Mouse (Mus musculus): ENCODE data around the gene Kcna3.

Gene Kcna3

GRCm38 (mm10) chr3:107035521-107036457 lies at the start of gene Kcna3:
TSS of gene Kcna3 (plus strand) at chr3:107036169.
- CTCF ChIA-PET: no interaction called here
- POLR2A ChIA-PET: interaction anchor here in 1 of 4 experiments (0.5 kb wide), 1 partner anchor 10 kb away, joined by 3 read pairs; no protein-coding TSS in a partner anchor

- POLR2A ChIA-PET: interaction anchor here in 1 of 4 experiments (0.8 to 1.3 kb wide), 2 partner anchors 10 to 23 kb away, joined by 3 read pairs; no protein-coding TSS in a partner anchor
- CTCF ChIA-PET: interaction anchor here in 1 of 4 experiments (0.7 kb wide), 1 partner anchor 589 kb away, joined by 5 read pairs; no protein-coding TSS in a partner anchor
Observed at GRCm38 (mm10) chr3:106991334-106991733, 44.6 kb upstream of the Kcna3 start.

- ChIA-PET CTCF (no interaction called here), POLR2A (no interaction called here)
Observed at GRCm38 (mm10) chr3:106995347-106995746, 40.6 kb upstream of the Kcna3 start.

DNA sequence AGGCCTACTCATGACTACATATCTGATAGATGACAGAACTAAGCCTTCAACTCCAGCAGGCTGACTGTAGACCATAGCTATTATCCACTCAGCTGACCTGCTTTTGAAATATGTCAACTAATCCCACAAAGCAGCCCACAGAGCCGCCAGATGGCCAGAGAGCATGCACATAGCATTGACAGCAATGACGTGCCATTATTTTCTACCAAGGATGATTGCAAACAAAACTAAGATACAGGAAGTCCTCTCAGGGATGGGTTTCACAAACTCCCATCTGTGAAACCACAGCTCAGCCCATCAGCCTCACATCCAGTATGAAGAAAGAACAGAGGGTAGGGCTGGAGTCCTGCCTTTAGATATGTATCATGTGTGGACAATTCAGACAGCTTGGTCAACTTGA lies 39.8 kb upstream of the Kcna3 start:
- CTCF ChIA-PET: no interaction called here

GRCm38 (mm10) chr3:106998370-106998769 lies 37.6 kb upstream of the Kcna3 start:
- ChIA-PET POLR2A (no interaction called here), CTCF (no interaction called here)

More for the DNA sequence above, 39.8 kb upstream of the Kcna3 start:
- POLR2A ChIA-PET: no interaction called here

DNA sequence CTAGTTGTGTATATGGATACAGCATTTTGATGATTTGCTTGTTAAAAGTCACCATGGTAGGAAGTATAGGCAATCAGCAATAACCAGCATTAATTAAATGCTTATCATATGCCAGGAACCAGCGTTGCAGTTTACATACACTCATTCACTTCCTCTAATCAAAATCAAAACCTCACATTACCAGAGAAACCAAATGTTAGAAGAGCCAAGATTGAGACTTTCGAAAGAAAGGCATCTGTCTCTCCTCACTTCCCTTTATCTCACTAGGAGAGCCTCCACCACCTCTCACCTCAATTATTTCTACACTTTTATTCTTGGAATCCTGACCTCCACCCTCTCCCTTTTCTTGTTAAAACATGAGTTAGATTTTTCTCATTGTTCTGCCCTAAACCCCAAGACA lies 35.8 kb upstream of the Kcna3 start:
- CTCF ChIA-PET: no interaction called here
- POLR2A ChIA-PET: no interaction called here

GRCm38 (mm10) chr3:107002249-107003123 lies 33.5 kb upstream of the Kcna3 start:
- ChIA-PET CTCF (interaction anchor here in 1 of 4 experiments (0.6 kb wide), 1 partner anchor 264 kb away, joined by 3 read pairs; no protein-coding TSS in a partner anchor), POLR2A (interaction anchor here in 1 of 4 experiments (1.2 kb wide), 1 partner anchor 21 kb away, joined by 3 read pairs; no protein-coding TSS in a partner anchor)

- ChIA-PET CTCF (no interaction called here), POLR2A (no interaction called here)
Observed at GRCm38 (mm10) chr3:107009329-107010076, 26.5 kb upstream of the Kcna3 start.

DNA sequence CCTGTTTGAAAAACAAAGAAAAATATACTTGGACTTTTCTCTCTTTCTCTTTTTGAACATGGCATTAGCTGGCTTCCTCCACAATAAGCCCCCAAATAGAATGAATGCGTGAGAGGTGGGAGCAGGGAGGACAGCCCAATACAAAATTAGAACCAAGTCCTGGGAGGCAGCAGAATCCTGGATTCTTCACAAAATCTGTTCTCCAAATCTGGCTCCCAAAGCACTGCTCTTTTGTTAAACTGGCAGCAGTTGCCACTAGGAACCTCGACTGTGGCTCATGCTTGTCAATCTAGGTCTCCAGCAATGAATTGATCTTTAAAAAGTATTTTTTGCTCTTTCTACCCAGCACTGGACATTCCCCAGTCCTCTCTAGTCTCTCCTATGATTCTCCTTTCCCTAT lies 17.7 kb upstream of the Kcna3 start:
- CTCF ChIA-PET: no interaction called here
- POLR2A ChIA-PET: no interaction called here

DNA sequence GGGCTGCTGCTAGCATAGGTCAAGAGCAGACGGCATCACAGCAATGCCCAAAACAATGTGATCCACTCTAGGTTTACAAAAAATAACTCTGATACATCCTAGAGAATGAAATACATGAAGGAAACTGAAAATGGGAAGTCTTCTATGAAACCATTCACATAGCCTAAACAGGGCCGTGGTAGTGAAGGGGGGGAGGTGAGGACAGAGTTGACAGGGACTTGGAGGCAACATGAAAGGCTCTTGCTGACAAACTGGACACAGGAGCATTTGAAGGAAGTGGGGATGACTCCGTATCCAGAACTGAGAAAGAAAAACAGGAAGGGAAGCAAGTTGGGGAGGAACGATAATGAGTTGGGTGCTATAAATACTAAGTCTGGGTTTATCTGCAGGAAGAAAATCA lies 4.4 kb upstream of the Kcna3 start:
- POLR2A ChIA-PET: no interaction called here

DNA sequence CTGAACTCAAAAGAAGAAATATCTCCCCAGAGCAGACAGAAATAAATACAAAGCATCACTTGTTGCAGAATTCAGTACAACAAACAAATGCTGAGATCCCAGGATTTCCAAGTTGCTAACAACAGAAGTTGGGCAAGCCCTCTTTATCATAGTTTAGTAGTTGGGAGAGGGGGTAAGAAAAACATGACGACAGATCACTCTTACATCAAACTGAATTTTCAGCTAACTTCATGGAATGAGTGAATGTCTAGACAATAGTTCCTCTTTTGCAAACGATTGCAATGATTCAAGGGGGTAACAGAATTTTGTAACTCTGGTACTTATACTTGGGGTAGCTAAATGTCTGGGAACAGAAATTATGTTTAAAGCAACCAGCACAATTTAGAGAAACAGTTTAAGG lies 1.2 kb upstream of the Kcna3 start:
- ChIA-PET CTCF (no interaction called here), POLR2A (no interaction called here)

More for the DNA sequence above, 4.4 kb upstream of the Kcna3 start:
- CTCF ChIA-PET: no interaction called here

GRCm38 (mm10) chr3:107036458-107037039 lies 580 bp downstream of the Kcna3 start:
- ChIA-PET CTCF (interaction anchor here in 1 of 4 experiments (0.6 kb wide), 1 partner anchor 827 kb away, joined by 3 read pairs; no protein-coding TSS in a partner anchor), POLR2A (interaction anchor here in 1 of 4 experiments (0.5 kb wide), 1 partner anchor 9 kb away, joined by 3 read pairs; no protein-coding TSS in a partner anchor)

DNA sequence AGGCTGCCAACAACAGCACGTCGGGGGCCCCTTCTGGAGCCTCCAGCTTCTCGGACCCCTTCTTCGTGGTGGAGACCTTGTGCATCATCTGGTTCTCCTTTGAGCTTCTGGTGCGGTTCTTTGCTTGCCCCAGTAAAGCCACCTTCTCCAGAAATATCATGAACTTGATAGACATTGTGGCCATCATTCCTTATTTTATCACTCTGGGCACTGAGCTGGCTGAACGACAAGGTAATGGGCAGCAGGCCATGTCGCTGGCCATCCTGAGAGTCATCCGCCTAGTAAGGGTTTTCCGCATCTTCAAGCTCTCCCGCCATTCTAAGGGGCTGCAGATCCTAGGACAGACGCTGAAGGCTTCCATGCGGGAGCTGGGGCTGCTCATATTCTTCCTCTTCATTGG lies 1.1 kb downstream of the Kcna3 start:
- ChIA-PET CTCF (interaction anchor here in 2 of 4 experiments (0.6 kb wide), 2 partner anchors 320 to 827 kb away, joined by 3 to 7 read pairs; no protein-coding TSS in a partner anchor), POLR2A (no interaction called here)

DNA sequence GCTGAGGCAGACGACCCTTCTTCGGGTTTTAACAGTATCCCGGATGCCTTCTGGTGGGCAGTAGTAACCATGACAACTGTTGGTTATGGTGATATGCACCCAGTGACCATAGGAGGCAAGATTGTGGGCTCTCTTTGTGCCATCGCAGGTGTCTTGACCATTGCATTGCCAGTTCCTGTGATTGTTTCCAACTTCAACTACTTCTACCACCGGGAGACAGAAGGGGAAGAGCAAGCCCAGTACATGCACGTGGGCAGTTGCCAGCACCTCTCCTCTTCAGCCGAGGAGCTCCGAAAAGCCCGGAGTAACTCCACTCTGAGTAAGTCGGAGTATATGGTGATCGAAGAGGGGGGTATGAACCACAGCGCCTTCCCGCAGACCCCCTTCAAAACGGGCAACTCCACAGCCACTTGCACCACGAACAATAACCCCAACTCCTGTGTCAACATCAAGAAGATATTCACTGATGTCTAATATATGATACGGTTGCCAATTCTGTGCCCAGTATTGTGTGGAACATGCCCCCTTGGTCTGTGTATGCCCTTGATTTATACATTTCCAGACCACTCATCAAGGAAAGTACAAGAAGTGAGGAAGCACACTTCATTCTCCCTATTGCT lies 1.7 kb downstream of the Kcna3 start:
- ChIA-PET POLR2A (no interaction called here), CTCF (interaction anchor here in 1 of 4 experiments (0.6 kb wide), 1 partner anchor 319 kb away, joined by 7 read pairs; no protein-coding TSS in a partner anchor)

DNA sequence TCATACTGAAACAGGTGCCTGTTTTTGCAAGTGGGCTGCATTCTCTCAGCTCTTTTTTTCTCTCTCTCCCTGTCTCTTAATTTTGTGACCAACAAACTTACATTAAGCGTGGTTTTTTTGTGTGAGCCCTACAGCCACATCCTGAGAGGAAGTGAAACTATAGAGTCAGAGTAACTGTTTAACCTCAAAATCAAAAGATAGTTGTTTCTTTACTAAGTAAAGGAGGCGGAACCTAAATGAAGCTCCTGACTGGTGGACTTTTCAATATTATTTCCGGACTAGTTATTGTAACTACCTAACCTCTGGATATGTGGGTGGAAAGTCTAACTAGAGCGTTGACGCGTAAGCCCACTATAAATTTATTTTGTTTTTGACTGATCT lies 2.2 kb downstream of the Kcna3 start:
- CTCF ChIA-PET: no interaction called here
- POLR2A ChIA-PET: no interaction called here

GRCm38 (mm10) chr3:107038661-107039223 lies 2.8 kb downstream of the Kcna3 start:
- ChIA-PET POLR2A (no interaction called here), CTCF (no interaction called here)

GRCm38 (mm10) chr3:107039306-107039705 lies 3.3 kb downstream of the Kcna3 start:
- ChIA-PET POLR2A (no interaction called here), CTCF (no interaction called here)

DNA sequence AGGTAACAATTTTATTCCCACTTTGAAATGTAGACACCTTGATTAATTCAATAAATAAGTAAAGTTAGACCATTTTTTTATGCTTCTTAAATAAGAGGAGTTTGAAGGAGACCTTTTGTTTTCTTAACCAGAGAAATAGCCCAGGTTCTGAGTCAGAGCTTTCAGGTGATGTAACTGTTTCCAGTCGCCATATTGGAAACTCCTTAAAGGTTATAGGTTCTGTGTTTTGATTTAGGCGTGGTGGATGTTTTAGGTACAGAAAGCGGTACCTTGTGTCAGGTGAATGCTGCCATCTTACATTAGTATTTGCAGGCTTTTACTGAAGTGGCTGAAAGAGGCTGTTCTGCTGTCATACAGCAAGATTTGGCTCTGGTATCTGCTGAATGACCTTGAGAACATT lies 4.4 kb downstream of the Kcna3 start:
- POLR2A ChIA-PET: no interaction called here
- CTCF ChIA-PET: no interaction called here
